Mouse (Mus musculus) midbrain, embryonic 11.5 days (tissue): Measurements from ENCODE around the gene Catsperz. TPM values are rescaled to one million over a fixed set of nuclear protein-coding genes. Genes with fewer than 3 reads are reported as not detected.

Experiments used
- ATAC-seq: fragments of 200-750 bp; cut with Nextera tagmentation; 2 replicates; pipeline ENCODE4 v1.8.0; 2017; ENCODE audit warnings: moderate TSS enrichment, moderate library complexity; ENCODE audit not compliant: low FRiP score
- DNase-seq: peaks from one replicate; pipeline ENCODE4 v3.0.0; 2015; ENCODE audit warnings: low spot score; ENCODE audit errors: missing footprints
- H3K27ac ChIP-seq: fragments of 300-500 bp; sonication (generic); 2 replicates; pipeline ENCODE4 v1.5.1; 2014; ENCODE audit warnings: low read depth, low read length
- H3K27me3 ChIP-seq: fragments of 300-500 bp; sonication (generic); 2 replicates; pipeline ENCODE4 v1.6.1; 2014; ENCODE audit warnings: mild to moderate bottlenecking, low read length, moderate library complexity, mixed read lengths; ENCODE audit not compliant: control insufficient read depth, insufficient read depth
- H3K36me3 ChIP-seq: fragments of 300-500 bp; sonication (generic); 2 replicates; pipeline ENCODE4 v1.6.1; 2014; ENCODE audit warnings: mild to moderate bottlenecking, low read length, moderate library complexity, mixed read lengths; ENCODE audit not compliant: control insufficient read depth, insufficient read depth
- H3K4me1 ChIP-seq: fragments of 300-500 bp; sonication (generic); 2 replicates; pipeline ENCODE4 v1.6.1; 2014; ENCODE audit warnings: low read length; ENCODE audit not compliant: control insufficient read depth, insufficient read depth
- H3K4me2 ChIP-seq: fragments of 300-500 bp; sonication (generic); 2 replicates; pipeline ENCODE4 v1.6.1; 2014; ENCODE audit warnings: mild to moderate bottlenecking, moderate library complexity
- H3K4me3 ChIP-seq: fragments of 300-500 bp; sonication (generic); 2 replicates; pipeline ENCODE4 v1.5.1; 2014; ENCODE audit warnings: low read depth, low read length
- H3K9ac ChIP-seq: fragments of 300-500 bp; sonication (generic); 2 replicates; pipeline ENCODE4 v1.6.1; 2014; ENCODE audit warnings: low read length
- H3K9me3 ChIP-seq: fragments of 300-500 bp; sonication (generic); 2 replicates; pipeline ENCODE4 v1.6.1; 2016; ENCODE audit warnings: low read length; ENCODE audit not compliant: control insufficient read depth
- WGBS: fragments of 180-500 bp; shearing (Covaris S2); extraction: QIAGEN DNeasy Blood & Tissue Kit; methylation state at CpG from one replicate; pipeline ENCODE4 v1.1.7; 2014; 5-methylcytosine and 5-hydroxymethylcytosine counted together
- polyA plus RNA-seq: library from polyadenylated mRNA; unstranded; fragments of >200 nt; fragmentation: Nextera tagmentation; extraction: Ambion mirVana; gene quantifications from 2 replicates; pipeline ENCODE4 v1.2.1, GENCODE M21; 2014

The Catsperz gene
- polyA plus RNA-seq, 1 experiment from 2014 or later, result not detected

GRCm38 (mm10) chr19:6949532-6949931, 24.4 kb upstream of the Catsperz start:
- ATAC-seq, result no peak
- Histone ChIP-seq H3K4me2 (no peak overlapping the region), H3K4me1 (peaks cover 15% of the 10 kb centered on the region), H3K36me3 (no peaks in the 10 kb centered on the region), H3K4me3 (no peak overlapping the region), H3K27me3 (no peaks in the 10 kb centered on the region), H3K9ac (no peak overlapping the region), H3K9me3 (no peaks in the 10 kb centered on the region), H3K27ac (no peak overlapping the region)
- WGBS, result 93% methylated on average over 5 of the region's 5 CpGs
- DNase-seq, result no peak

GRCm38 (mm10) chr19:6948186-6948585, 23.0 kb upstream of the Catsperz start:
- no peak overlapping the region for H3K9ac ChIP-seq
- no peak overlapping the region for H3K27ac ChIP-seq
- no peaks in the 10 kb centered on the region for H3K36me3 ChIP-seq
- H3K9me3 ChIP-seq, result no peaks in the 10 kb centered on the region
- DNase-seq (no peak), ATAC-seq (no peak)
- H3K4me1 ChIP-seq, result peaks cover 15% of the 10 kb centered on the region
- H3K4me2 ChIP-seq, result no peak overlapping the region
- no peaks in the 10 kb centered on the region for H3K27me3 ChIP-seq
- 83% methylated on average over 4 of the region's 4 CpGs for WGBS
- no peak overlapping the region for H3K4me3 ChIP-seq

- Histone ChIP-seq H3K4me2 (no peak overlapping the region), H3K36me3 (no peaks in the 10 kb centered on the region)
- no peak for ATAC-seq
Measured at GRCm38 (mm10) chr19:6947742-6948141, 22.6 kb upstream of the Catsperz start.

GRCm38 (mm10) chr19:6943709-6944108, 18.5 kb upstream of the Catsperz start:
- H3K4me2 ChIP-seq, result no peak overlapping the region
- no peak overlapping the region for H3K27ac ChIP-seq
- ATAC-seq, result no peak
- H3K4me3 ChIP-seq, result no peak overlapping the region
- H3K9me3 ChIP-seq, result no peaks in the 10 kb centered on the region
- peaks cover 14% of the 10 kb centered on the region for H3K4me1 ChIP-seq
- WGBS, result 96% methylated on average over 6 of the region's 6 CpGs
- no peak overlapping the region for H3K9ac ChIP-seq
- H3K36me3 ChIP-seq, result no peaks in the 10 kb centered on the region
- no peak for DNase-seq
- no peaks in the 10 kb centered on the region for H3K27me3 ChIP-seq

More at GRCm38 (mm10) chr19:6947742-6948141, 22.6 kb upstream of the Catsperz start:
- H3K4me3 ChIP-seq, result no peak overlapping the region
- no peak for DNase-seq
- WGBS, result 48% methylated on average over 4 of the region's 4 CpGs
- H3K4me1 ChIP-seq, result peaks cover 15% of the 10 kb centered on the region
- H3K27me3 ChIP-seq, result no peaks in the 10 kb centered on the region
- no peaks in the 10 kb centered on the region for H3K9me3 ChIP-seq
- H3K9ac ChIP-seq, result no peak overlapping the region
- no peak overlapping the region for H3K27ac ChIP-seq

- Histone ChIP-seq H3K4me2 (peak overlapping the region; percentile 98), H3K27me3 (no peaks in the 10 kb centered on the region), H3K27ac (peak overlapping the region; percentile 92), H3K4me3 (peak overlapping the region; percentile 79), H3K4me1 (peaks cover 14% of the 10 kb centered on the region), H3K9ac (peak overlapping the region; percentile 92), H3K9me3 (no peaks in the 10 kb centered on the region), H3K36me3 (no peaks in the 10 kb centered on the region)
- no peak for DNase-seq
- 30% methylated on average over 5 of the region's 5 CpGs for WGBS
- peak; percentile 14; the same call in 1 of the 2 replicates for ATAC-seq
Measured at GRCm38 (mm10) chr19:6942764-6943163, 17.6 kb upstream of the Catsperz start.

- Histone ChIP-seq H3K36me3 (no peaks in the 10 kb centered on the region), H3K4me1 (peaks cover 14% of the 10 kb centered on the region), H3K4me3 (peak within 1 kb of the TSS; percentile 79), H3K27me3 (no peaks in the 10 kb centered on the region), H3K27ac (peak within 1 kb of the TSS; percentile 92), H3K4me2 (peak within 1 kb of the TSS; percentile 98), H3K9ac (peak within 1 kb of the TSS; percentile 92), H3K9me3 (no peaks in the 10 kb centered on the region)
- peak; percentile 98 for DNase-seq
- peak; percentile 89 for ATAC-seq
- WGBS, result 0% methylated on average over 27 of the region's 27 CpGs
Measured at GRCm38 (mm10) chr19:6942249-6942691, 17.1 kb upstream of the Catsperz start, which contains the start of gene Gpr137. Gpr137 (minus strand) TSS chr19:6942480.

GRCm38 (mm10) chr19:6941372-6942248, 16.4 kb upstream of the Catsperz start, which contains the start of gene Bad:
Bad (plus strand) TSS chr19:6941861.
- peak; percentile 100 for DNase-seq
- Histone ChIP-seq H3K9ac (peak within 1 kb of the TSS; percentile 92), H3K9me3 (no peaks in the 10 kb centered on the region), H3K4me3 (peak within 1 kb of the TSS; percentile 79), H3K4me2 (peak within 1 kb of the TSS; percentile 98), H3K27me3 (no peaks in the 10 kb centered on the region), H3K27ac (peak within 1 kb of the TSS; percentile 92), H3K4me1 (peaks cover 14% of the 10 kb centered on the region), H3K36me3 (no peaks in the 10 kb centered on the region)
- ATAC-seq, result peak; percentile 82
- under 1% methylated on average over 83 of the region's 83 CpGs for WGBS

- peaks cover 14% of the 10 kb centered on the region for H3K4me1 ChIP-seq
- no peaks in the 10 kb centered on the region for H3K9me3 ChIP-seq
- H3K4me3 ChIP-seq, result peak overlapping the region; percentile 79
- no peaks in the 10 kb centered on the region for H3K36me3 ChIP-seq
- DNase-seq (no peak), ATAC-seq (peak; percentile 28)
- WGBS, result 22% methylated on average over 29 of the region's 29 CpGs
- H3K9ac ChIP-seq, result peak overlapping the region; percentile 92
- peak overlapping the region; percentile 98 for H3K4me2 ChIP-seq
- peaks cover 7% of the 10 kb centered on the region; the same call in 1 of the 2 replicates for H3K27me3 ChIP-seq
- H3K27ac ChIP-seq, result no peak overlapping the region; the same call in 1 of the 2 replicates
Measured at GRCm38 (mm10) chr19:6940396-6941351, 15.5 kb upstream of the Catsperz start.
